Mouse (Mus musculus) embryo, embryonic 10.5 days (tissue): Measurements from ENCODE around the gene Zdhhc13.

Experiments used
- DNase-seq: peaks from one replicate; pipeline ENCODE4 v3.0.0-alpha.2; 2015; ENCODE audit warnings: low spot score

The Zdhhc13 gene

DNA sequence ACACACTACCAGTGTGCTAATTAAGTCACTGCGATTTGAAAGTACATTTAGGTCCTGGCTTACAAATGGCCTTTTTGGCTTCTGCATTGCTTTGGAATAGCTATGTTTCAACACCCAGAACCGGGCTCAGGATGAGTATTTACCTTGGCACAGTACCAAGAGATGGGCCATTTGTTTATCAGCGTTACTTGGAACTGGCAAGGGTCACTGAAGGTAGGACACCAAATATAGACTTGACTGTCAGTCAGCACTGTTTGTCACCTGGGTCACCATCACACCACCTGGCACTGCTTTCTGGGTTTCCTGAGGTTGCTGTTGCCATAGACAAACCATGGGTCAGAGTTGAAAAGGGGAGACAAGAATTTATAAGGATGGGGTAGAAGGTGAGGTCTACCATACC lies 53.5 kb downstream of the Zdhhc13 start:
- DNase-seq, result no peak

DNA sequence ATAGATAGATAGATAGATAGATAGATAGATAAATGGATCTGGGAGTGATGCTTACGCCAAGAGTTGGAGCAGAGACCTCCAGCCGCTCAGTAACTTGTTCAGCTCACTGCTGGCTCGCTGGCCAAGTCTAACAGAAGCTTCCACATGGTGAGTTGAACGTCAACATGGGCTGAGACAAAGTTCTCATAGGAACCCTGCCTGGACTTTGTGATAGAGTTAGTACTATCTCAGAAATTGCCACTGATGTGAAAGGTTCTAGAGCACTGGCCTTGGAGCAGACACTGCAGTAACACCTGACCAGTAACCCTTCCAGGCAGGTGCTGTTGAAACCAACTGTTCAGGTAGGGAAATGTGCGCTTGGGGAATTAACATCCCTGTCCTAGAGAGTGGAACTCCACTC lies 54.7 kb downstream of the Zdhhc13 start:
- DNase-seq, result no peak

DNA sequence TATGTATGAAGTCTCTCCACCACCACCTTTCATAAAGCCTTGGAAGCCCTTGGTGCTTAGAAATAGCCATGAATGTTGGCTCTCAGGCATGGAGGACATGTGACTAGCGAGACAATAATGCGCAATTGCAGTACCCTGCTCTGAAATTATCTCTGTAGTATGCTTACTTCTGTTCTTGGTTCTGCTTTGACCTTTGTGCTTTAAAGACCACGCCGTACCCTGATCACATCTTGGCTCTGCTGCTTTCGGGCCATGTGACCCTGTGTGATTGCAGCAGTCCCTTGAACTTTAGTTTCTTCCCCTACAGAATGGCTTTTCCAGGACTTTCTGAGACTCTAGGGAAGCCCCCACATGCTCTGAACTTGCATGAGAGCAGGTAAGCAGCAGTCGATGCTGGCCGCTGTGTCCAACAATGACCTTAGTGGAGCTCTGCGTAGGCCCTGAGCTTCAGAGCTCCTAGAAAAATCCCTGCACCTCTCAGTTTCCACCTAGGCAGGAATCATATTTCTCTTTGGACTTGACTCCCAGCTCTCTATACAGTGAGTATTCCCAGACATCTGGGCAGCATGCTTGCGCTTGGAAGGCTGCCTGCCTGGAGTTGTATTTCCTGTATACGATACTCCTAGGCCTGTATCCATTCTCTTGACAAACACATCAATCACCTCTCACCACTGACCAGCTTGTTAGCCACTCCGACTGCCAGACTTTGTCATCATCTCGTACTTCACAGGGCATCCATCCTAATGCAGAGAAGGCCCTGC lies 56.6 kb downstream of the Zdhhc13 start:
- peak; percentile 20 for DNase-seq

DNA sequence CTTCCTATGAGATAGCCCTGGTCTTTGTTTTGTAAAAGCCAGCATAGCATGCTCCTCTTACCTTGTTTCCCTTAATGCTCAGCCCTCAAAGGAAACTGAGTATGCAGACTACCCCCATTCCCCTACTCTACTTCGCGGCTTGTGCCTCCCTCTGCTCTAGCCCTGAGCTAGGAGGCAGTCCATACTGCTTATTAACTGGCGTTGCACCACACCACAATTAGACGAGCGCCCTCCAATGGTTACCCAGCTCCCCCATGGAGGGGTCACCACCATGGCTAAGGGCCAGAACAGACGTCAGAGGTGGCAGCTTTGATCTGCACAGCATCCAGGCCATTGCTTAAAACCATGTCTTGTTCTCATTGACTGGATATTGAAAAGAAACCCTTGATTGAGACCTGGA lies 58.0 kb downstream of the Zdhhc13 start:
- DNase-seq, result no peak

DNA sequence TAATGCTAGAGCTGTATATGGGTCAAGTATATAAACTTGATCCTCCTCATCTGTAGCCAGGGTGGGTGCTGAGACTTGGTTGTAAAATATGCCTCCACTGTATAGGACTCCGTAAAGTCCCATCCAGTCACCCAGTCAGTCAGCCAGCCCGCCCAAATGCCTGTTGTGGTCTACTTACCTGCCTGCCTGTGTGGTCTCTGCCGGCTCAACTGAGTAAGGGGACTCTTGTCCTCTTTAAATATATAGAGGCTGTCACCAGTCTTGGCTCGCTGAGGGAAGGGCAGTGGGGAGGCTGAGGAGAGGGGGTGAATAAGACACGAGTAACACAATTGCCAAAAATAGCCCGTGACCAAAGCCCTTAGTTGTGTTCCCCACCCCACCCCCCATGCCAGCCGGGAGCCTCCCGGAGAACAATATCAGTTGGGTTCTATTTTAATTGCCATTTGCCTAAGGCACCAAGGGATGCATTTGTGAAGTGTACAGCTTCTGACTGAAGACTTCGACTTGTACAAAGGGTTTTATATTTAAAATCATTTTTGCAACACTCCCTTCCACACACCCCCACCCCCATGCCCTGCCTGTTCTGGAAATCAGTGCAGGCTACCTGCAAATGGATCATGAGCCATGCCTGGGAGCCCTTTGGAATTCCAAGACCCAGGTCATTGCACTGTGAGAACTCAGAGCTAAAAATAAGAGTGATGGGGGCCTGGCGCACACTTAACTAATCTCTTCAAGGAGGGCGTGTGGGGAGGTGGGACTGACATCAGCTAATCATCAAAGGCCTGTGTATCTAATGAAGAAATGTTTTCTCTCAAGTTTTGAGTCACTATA lies 59.2 kb downstream of the Zdhhc13 start, which contains the start of gene Csrp3:
Gene Csrp3, minus strand, starts transcription at position 214 of the 831 bp plus-strand sequence.
- no peak for DNase-seq

DNA sequence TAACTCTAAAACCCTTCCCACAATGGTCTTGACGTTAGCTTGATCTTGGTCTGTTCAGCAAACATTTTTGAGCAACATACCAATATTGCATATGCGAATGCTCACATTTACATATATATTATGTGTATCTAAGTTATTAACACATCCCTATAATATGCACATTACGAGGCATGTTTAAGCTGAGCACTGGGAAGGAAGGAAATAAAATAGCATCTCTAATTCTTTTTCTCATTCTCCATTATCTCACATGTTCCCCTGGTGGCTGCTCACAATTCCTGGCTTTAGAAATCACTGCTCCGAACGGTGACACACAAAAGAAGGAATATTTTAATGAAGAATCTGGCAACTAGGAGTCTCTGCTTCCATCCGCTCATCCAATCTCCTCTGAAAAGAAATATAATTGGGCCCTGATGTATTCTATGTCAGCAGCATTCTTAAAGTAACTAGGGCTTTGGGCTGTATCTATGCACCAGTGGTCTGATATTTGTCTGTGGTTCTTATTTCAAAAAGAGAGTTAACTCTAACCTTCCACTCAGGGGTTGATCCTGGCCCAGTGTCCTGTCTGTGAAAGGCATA lies 62.8 kb downstream of the Zdhhc13 start:
- no peak for DNase-seq

DNA sequence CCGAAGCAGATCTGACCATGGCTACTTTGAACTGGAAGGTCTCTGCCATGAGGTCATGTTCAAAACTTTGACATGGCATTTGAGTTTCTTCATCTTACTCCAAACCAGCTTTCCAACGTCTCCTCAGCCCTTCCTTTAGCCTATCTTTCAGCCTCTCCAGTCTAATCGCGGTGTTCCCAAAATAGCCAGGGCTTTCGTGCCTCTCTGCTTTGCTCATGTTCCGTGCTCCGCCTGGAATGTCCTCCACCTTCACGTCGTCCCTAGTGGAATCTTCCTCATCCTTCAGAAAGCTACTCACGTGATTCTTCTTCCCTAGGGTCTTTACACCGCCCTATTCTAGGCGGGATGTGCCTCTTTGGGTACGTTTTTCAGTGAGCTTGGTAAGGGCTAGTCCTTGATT lies 64.7 kb downstream of the Zdhhc13 start:
- DNase-seq, result no peak

DNA sequence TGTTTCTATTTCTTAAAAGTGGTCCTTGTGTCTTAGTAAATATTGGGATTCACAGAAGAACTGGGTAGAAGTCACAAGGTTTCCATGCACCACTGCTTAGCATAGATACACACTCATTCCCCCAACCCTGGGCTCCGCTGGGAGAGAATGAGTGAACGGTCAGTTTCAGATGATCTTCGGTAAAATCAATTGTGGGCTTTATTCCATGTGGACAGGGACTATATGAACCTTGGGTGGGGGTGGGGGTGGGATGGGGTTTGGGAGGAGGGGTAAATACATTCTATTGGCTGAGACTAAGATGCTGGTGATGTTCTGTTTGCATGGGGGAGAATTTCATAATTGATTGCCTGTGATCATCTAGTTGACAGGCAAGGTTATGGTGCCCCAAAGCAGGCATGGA lies 66.7 kb downstream of the Zdhhc13 start:
- no peak for DNase-seq

DNA sequence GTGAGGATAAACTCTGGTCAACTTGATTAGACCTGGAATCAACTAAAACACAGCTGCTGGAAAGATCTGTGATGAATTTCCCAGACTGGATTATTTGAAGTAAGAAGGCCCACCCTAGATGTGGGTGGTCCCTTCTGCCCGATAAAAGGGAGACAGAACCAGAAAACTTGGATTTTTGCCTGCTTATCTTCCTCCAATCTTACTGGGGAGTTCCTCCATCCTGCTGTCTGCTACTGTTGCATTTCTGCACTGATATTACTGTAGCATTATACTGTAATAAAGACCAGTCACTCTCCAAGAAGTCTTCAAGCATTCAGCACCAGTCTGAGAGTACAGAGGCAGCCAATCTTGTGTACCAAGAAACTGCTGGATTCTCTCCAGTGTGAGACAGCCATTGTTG lies 69.5 kb downstream of the Zdhhc13 start:
- DNase-seq, result no peak

DNA sequence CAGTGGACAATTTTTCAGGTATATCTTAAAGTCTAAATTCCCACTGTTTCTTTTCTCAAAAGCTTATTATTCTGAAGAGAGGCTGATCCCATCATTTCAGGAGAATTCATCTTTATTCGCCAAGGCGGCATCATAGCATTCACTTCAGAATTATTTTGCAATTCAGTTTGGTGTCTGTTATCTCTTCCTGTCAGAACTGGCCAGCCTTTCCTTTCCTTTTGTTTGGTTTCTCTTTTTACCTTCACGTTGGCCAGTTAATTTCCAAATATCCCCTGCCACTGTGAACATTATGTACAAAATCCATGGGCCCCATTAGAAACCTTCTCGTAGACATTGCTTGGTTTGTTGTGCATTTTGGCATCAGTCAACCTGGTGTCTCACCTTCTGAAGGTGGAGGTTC lies 70.6 kb downstream of the Zdhhc13 start:
- DNase-seq, result no peak

DNA sequence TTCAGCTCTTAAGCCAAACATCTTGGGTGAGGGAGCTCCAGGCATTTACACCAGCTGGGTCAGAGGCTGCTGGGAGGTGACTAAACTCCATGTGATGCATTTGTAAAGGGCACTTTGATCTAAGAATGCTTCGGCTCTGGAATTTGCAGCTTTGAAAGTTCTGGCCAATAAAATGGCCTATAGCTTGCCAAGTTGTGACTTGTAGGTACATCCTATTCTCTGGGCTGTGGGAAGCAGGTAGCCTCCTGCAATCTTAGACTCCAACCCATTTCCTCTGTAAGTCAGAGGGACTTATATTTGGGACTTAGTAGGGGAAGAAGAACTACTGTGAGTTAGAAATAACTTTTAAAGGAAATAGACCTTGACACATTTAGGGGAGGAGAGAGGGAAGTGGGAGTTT lies 72.1 kb downstream of the Zdhhc13 start:
- DNase-seq, result no peak

DNA sequence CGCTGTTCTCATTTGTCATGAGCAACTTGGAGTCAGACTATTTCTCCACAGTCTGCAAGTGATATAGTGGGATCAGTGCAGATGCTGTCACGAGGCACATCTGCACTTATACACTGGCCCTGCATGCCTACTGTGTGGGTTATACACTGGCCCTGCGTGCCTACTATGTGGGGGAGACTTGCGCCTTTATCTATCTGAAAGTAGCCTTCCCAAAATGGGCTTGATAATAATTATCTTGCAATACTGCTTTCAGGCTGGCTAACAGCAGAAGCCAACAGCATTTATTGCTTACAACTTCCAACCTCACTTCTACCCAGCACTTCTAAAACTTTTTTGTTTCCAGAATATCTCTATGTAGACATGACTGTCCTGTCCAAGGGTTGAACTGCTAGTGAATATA lies 73.0 kb downstream of the Zdhhc13 start:
- DNase-seq, result no peak

DNA sequence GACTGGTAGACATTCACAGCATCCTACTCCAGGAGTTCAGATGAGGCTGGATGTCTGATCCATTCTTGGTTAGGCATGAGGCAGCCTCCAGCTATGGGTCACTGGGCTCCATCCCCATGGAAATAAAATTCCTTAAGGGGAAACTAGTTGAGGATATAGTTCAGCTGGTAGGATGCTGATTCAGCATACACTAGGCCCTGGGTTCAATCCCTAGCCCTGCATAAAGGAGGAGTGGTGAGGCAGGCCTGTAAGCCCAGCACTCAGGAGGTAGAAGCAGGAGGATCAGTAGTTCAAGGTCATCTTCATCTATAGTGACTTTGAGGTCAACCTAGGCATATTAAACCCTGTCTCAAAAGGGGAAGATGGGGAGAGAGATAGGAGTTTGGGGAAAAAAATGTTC lies 75.4 kb downstream of the Zdhhc13 start:
- no peak for DNase-seq

DNA sequence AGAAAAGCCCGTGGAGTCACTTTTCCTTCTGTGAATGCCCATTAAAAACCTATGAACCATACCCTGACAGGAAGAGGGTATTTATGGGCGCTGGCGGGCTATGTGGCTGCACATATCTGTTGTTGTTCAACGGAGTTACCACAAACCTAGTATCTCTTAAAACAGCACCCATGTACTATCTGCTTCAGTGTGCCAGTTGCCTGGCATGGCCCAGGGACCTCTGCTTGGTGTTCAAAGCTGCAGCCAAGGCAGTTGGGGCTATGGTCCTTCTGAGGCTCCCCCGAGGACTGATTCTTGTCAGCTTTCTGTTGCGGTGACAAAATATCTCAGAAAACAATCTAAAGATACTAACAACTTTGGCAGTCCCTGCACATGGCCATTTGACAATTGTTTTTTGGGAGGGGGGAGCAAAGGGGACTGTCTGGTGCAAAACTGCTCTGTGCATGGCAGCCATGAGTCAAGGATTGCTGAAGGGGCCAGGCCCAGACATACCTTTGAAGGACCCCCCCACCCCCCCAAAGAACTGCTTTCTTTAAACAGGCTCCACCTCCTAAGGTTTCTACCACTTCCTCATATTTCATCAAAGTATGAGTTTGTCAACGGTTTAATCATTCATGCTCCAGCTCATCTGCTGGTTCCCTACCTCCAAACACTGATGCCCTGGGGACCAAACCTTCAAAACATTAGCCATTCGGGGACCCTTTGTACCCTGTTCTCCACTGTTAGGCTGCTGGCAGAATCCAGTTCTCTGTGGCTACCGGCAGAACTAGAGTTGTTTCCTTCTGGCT lies 76.1 kb downstream of the Zdhhc13 start:
- no peak for DNase-seq

DNA sequence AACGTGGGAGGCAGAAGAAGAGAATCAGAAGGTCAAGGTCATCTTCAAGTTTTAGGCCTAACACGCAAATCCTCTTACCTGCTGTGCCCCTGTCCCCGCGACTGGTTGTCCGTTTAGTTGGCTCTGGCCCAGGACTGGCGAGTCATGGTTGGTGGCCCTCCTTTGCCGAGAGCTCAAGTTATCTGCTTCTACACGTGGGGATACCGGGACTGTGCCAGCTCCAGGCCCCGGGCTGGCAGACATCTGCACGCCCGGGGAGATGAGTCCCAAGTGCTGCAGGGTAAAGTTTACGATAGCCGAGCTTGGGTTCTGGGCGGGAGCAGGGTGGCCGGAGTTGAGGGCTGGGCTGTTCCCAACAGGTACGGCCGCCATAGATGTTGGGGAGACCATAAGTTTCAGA lies 78.8 kb downstream of the Zdhhc13 start:
- DNase-seq, result no peak

DNA sequence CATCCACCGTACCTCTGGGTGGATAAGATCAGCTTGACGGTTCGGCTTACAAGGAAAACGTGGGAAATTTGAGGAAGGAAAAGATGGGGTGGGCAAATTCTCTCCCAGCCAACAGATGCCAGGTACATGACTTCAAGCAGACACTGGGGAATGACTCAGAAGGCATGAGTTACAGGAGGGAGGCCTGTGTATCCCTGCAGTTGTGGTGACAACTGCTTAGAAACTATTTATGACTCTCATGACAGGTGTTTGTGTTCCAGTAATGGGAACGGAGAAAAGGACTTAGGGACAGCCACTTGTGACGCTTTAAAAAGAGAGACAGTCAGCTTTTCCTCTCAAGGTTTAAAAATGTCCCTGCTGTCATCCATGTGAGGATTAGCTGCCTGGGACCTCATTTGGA lies 81.3 kb downstream of the Zdhhc13 start:
- DNase-seq, result no peak

DNA sequence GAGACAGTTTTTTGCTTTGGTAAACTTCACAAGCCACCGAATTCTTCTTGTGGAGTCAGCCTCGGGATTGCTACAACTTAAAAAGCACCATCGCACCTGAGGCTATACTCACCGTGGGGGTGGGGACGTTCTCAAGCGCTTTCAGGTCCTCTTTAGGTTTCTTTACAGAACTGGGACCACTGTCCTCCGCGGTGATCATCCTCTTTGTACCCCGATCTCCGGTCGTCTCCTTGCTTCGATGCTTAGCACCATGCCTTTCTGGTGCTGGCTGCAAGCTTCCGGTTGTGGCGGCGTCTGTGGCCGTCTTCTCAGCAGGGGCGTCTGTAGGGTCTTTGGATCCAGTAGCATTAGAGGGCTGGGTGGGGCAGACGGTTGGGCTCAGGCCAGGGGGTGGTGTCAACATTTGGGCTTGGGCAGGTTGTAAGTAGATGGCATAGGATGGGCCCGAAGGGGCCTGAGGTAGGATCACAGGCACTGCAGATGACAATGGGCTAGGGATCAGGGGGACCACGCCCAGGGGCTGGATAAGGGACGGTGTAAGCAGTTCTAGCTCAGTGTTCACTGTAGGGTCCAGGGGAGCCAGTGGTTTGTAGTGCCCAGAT lies 81.9 kb downstream of the Zdhhc13 start:
- no peak for DNase-seq

DNA sequence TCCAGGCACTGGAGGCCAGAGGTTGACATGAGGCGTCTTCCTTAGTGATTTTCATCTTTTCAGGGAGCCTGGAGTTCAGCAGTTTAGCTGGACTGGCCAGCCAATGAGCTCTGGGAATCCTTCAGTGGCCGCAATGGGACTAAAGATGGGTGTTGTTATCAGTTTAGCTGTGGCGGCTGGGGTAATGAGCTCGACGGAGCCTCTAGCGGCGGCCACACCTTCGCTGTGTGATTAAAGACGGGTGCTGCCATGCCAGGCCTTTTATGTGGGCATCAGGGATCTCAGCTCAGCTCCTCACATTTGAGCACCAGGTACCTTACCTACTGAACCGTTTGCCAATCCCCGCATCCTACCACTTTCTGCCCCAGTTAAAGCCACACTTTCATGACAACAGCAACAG lies 82.5 kb downstream of the Zdhhc13 start:
- DNase-seq, result no peak

DNA sequence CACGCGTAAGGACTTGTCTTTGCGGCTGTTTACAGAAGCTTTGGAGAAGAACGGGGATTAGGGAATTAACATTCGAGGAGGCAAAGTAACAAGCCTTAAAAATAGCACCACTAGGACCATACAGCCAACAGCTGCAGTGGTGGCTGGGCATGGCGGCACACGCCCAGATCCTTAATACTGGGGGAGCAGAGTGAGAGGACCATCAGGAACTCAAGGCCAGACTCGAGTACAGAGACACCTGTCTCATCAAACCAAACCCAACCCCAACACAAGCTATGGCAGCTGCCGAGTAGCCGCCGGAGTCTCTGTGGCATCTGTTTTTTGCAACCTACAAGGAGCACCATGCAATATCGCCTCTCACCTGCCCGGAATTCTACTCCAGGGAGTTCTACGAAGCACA lies 86.3 kb downstream of the Zdhhc13 start:
- no peak for DNase-seq

DNA sequence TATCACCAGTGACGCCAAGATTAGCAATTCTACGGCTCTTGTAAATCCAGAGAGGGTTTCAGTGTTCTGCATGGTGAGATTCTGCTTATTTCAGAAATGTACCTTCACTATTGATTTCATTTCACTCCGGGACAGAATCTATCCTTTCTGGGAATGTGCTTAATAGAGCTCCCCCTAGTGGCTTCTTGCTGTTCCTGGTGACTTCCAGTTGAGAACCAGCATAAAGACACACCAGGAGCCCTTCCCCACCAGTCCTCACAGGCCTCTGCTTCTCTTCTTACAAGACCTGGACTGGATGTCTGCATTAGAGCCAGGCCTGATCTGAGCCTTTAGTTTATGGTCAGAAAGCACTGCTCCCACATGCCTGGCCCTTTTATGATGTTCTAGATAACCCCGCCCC lies 87.7 kb downstream of the Zdhhc13 start:
- DNase-seq, result peak; percentile 88
